Mouse (Mus musculus): Measurements from ENCODE around the gene Cdk6. TPM values are rescaled to one million over a fixed set of nuclear protein-coding genes. Genes with fewer than 3 reads are reported as not detected.
"Not testable (repeated sequence)": the region's sequence is repeated elsewhere in the genome, so short reads cannot be mapped to it uniquely, and the experiment has no call there.

Gene Cdk6
- polyA plus RNA-seq, 1 experiment from 2014 or later = 59.1 TPM

DNA sequence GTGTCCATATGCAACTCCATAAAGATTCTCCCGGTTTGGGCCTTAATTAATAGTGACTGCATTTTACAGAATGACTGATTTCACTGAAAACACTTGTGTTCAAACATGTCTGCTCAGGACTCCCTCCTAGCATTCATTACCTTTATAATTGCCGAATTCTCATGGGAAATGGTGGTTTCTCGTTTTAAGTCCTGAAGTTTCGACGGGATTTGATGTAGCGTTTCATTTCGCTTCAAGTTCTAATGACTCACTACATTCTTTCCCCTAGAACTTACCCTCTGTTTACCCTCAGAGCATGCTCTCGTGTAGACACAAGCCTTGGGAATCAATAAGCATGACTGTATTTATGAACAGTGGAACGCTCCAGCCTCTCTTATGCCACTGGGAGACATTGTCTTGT, 66.6 kb downstream of the Cdk6 start:
- no peak for ATAC-seq (ENCODE audit: borderline replicate concordance, extremely low read depth, low FRiP score, low TSS enrichment)
- H3K27me3 ChIP-seq = no peaks in the 10 kb centered on the region
- no peak overlapping the region for H3K27ac ChIP-seq
- no peaks in the 10 kb centered on the region for H3K36me3 ChIP-seq
- no peaks in the 10 kb centered on the region for H3K4me1 ChIP-seq
- H3K9ac ChIP-seq = no peak overlapping the region
- no peak overlapping the region for H3K4me3 ChIP-seq
- H3K9me3 ChIP-seq = no peaks in the 10 kb centered on the region
- 81% methylated on average over 9 of the region's 9 CpGs for WGBS
- H3K4me2 ChIP-seq = no peak overlapping the region

- not testable (repeated sequence) for H3K27ac ChIP-seq; ATAC-seq (ENCODE audit: borderline replicate concordance, extremely low read depth, low FRiP score, low TSS enrichment); H3K4me2 ChIP-seq; H3K9me3 ChIP-seq; H3K4me3 ChIP-seq; H3K36me3 ChIP-seq; H3K4me1 ChIP-seq; H3K9ac ChIP-seq; H3K27me3 ChIP-seq
- WGBS = 63% methylated on average over 1 of the region's 1 CpGs
Observed at GRCm38 (mm10) chr5:3418183-3418582, 76.9 kb downstream of the Cdk6 start.

- no peak for ATAC-seq (ENCODE audit: borderline replicate concordance, extremely low read depth, low FRiP score, low TSS enrichment)
- H3K4me1 ChIP-seq = peaks cover 3% of the 10 kb centered on the region; the same call in 1 of the 2 replicates
- H3K27ac ChIP-seq = no peak overlapping the region
- H3K9ac ChIP-seq = no peak overlapping the region
- H3K4me2 ChIP-seq = no peak overlapping the region
- 69% methylated on average over 10 of the region's 10 CpGs for WGBS
- H3K27me3 ChIP-seq = no peaks in the 10 kb centered on the region
- no peaks in the 10 kb centered on the region for H3K36me3 ChIP-seq
- H3K9me3 ChIP-seq = no peaks in the 10 kb centered on the region
- H3K4me3 ChIP-seq = no peak overlapping the region
Observed at GRCm38 (mm10) chr5:3420094-3420831, 79.0 kb downstream of the Cdk6 start.

DNA sequence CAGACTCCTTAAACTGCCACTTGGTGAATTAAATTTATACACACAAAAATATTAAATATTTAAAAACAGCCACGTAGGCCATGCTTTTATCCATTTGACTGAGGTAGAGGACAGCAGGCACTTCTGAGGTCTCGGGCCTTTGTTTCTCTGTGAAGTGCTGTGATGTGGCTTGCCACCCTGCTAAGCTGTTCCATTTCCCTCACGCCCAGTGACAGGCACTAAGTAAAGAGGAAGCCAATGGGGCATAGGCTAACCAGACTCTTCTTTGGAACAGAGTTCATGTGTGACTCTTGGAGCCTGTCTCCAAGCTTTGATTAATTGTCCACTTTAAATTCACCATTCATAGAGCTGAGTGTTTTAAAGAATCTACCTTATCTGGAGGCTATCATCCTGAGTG, 79.5 kb downstream of the Cdk6 start:
- Histone ChIP-seq H3K9ac (no peak overlapping the region), H3K4me3 (no peak overlapping the region), H3K27me3 (no peaks in the 10 kb centered on the region), H3K36me3 (no peaks in the 10 kb centered on the region), H3K4me1 (peaks cover 3% of the 10 kb centered on the region; the same call in 1 of the 2 replicates), H3K9me3 (no peaks in the 10 kb centered on the region), H3K27ac (no peak overlapping the region), H3K4me2 (no peak overlapping the region)
- 56% methylated on average over 3 of the region's 3 CpGs for WGBS
- ATAC-seq (ENCODE audit: borderline replicate concordance, extremely low read depth, low FRiP score, low TSS enrichment) = no peak

- not testable (repeated sequence) for H3K4me3 ChIP-seq, H3K27ac ChIP-seq, H3K4me2 ChIP-seq
Observed at GRCm38 (mm10) chr5:3433131-3433700, 91.9 kb downstream of the Cdk6 start.

GRCm38 (mm10) chr5:3434105-3434504, 92.8 kb downstream of the Cdk6 start:
- not testable (repeated sequence) for H3K27me3 ChIP-seq; H3K36me3 ChIP-seq; H3K4me3 ChIP-seq; ATAC-seq (ENCODE audit: borderline replicate concordance, extremely low read depth, low FRiP score, low TSS enrichment); H3K9ac ChIP-seq; H3K27ac ChIP-seq; H3K9me3 ChIP-seq; H3K4me1 ChIP-seq; H3K4me2 ChIP-seq
- 90% methylated on average over 5 of the region's 5 CpGs for WGBS

More at GRCm38 (mm10) chr5:3433131-3433700, 91.9 kb downstream of the Cdk6 start:
- 74% methylated on average over 20 of the region's 20 CpGs for WGBS
- H3K9me3 ChIP-seq; H3K4me1 ChIP-seq; H3K36me3 ChIP-seq; ATAC-seq (ENCODE audit: borderline replicate concordance, extremely low read depth, low FRiP score, low TSS enrichment); H3K27me3 ChIP-seq; H3K9ac ChIP-seq: not testable (repeated sequence)

GRCm38 (mm10) chr5:3438453-3439003, 97.2 kb downstream of the Cdk6 start:
- H3K4me2 ChIP-seq; H3K36me3 ChIP-seq; H3K9me3 ChIP-seq; ATAC-seq (ENCODE audit: borderline replicate concordance, extremely low read depth, low FRiP score, low TSS enrichment); H3K4me1 ChIP-seq; H3K27ac ChIP-seq; H3K4me3 ChIP-seq; H3K9ac ChIP-seq; H3K27me3 ChIP-seq: not testable (repeated sequence)
- 71% methylated on average over 9 of the region's 9 CpGs for WGBS

GRCm38 (mm10) chr5:3439386-3439785, 98.1 kb downstream of the Cdk6 start:
- not testable (repeated sequence) for ATAC-seq (ENCODE audit: borderline replicate concordance, extremely low read depth, low FRiP score, low TSS enrichment); H3K9ac ChIP-seq; H3K27ac ChIP-seq; H3K9me3 ChIP-seq; H3K4me2 ChIP-seq; H3K36me3 ChIP-seq; H3K4me1 ChIP-seq; H3K4me3 ChIP-seq; H3K27me3 ChIP-seq
- 72% methylated on average over 6 of the region's 6 CpGs for whole genome bisulfite sequencing

GRCm38 (mm10) chr5:3442524-3442923, 101.2 kb downstream of the Cdk6 start:
- H3K4me1 ChIP-seq; ATAC-seq (ENCODE audit: borderline replicate concordance, extremely low read depth, low FRiP score, low TSS enrichment); H3K9ac ChIP-seq; H3K4me2 ChIP-seq; H3K36me3 ChIP-seq; H3K4me3 ChIP-seq; H3K27ac ChIP-seq; H3K27me3 ChIP-seq; H3K9me3 ChIP-seq: not testable (repeated sequence)
- 85% methylated on average over 3 of the region's 3 CpGs for WGBS

- Histone ChIP-seq H3K27ac (peak overlapping the region; percentile 44; the same call in 1 of the 2 replicates), H3K4me1 (peaks cover 15% of the 10 kb centered on the region)
- not testable (repeated sequence) for H3K9ac ChIP-seq; ATAC-seq (ENCODE audit: borderline replicate concordance, extremely low read depth, low FRiP score, low TSS enrichment); H3K9me3 ChIP-seq; H3K27me3 ChIP-seq; H3K4me2 ChIP-seq; H3K4me3 ChIP-seq; H3K36me3 ChIP-seq
- WGBS = 10% methylated on average over 9 of the region's 9 CpGs
Observed at GRCm38 (mm10) chr5:3451233-3451632, 109.9 kb downstream of the Cdk6 start.

GRCm38 (mm10) chr5:3453946-3454345, 112.7 kb downstream of the Cdk6 start:
- not testable (repeated sequence) for H3K9me3 ChIP-seq, H3K36me3 ChIP-seq, H3K4me3 ChIP-seq, H3K9ac ChIP-seq, H3K27me3 ChIP-seq
- 0 out of 2 replicates have a peak overlapping the region, but pooled peaks have one; percentile 8 for H3K4me2 ChIP-seq
- ATAC-seq (ENCODE audit: borderline replicate concordance, extremely low read depth, low FRiP score, low TSS enrichment) = peak; percentile 57; the same call in 1 of the 2 replicates
- H3K4me1 ChIP-seq = peaks cover 15% of the 10 kb centered on the region
- 8% methylated on average over 6 of the region's 6 CpGs for WGBS
- H3K27ac ChIP-seq = peak overlapping the region; percentile 50; the same call in 1 of the 2 replicates

- Histone ChIP-seq H3K9me3 (no peaks in the 10 kb centered on the region), H3K4me1 (peaks cover 21% of the 10 kb centered on the region), H3K27ac (no peak overlapping the region), H3K9ac (no peak overlapping the region), H3K4me3 (no peak overlapping the region), H3K36me3 (no peaks in the 10 kb centered on the region), H3K4me2 (no peak overlapping the region), H3K27me3 (no peaks in the 10 kb centered on the region)
- no peak for ATAC-seq (ENCODE audit: borderline replicate concordance, extremely low read depth, low FRiP score, low TSS enrichment)
- 44% methylated on average over 9 of the region's 9 CpGs for WGBS
Observed at GRCm38 (mm10) chr5:3460907-3461306, 119.6 kb downstream of the Cdk6 start.
